Mouse (Mus musculus): ENCODE data around the gene Rwdd4a. TPM values are rescaled to one million over a fixed set of nuclear protein-coding genes. Genes with fewer than 3 reads are reported as not detected.

The Rwdd4a gene
- 47.6 and 50.4 TPM in 2 replicates for polyA plus RNA-seq (2016; fragmentation: Nextera tagmentation; extraction: Ambion mirVana)

DNA sequence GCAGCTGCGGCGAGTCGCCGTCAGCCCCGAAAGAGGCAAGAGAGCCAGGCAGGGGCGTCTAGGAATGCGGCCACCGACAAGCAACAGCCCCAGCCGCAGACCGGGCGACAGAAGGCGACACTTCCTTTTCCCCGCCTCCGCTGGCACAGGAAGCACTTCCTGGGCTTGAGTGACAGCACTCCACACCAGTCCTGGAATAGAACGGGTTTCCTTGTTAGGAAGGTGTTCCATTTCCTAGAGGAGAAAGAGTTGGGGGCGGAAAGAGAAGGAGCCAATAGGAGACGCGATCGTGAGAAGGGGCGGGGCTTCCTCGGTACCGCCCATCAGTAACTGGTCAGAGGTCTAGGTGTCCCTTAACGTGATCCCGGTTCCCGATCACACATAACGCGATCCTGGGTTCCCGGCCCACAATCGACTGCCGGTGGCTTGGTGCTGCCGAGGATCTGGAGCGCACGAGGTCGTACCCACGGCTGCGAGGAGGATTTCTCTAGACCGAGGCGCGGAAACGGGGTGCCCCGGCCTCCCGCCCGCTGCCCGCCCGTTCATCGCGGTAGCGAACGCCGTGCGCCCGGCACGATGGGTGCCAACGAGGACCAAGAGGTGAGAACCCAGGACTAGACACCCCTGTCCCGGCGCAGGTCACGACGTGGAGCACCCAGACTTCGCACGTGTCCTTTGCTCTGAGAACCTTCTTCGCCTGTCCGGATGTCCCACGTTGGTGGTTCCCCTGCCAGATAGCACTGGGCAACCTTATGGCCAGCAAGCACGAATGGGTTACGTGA lies at the start of gene Rwdd4a, which contains the start of gene Trappc11:
Rwdd4a (plus strand) TSS at position 321 of the 782 bp plus-strand sequence.
Trappc11 (minus strand) TSS at position 127 of the 782 bp plus-strand sequence.
- Histone ChIP-seq H3K36me3 (replicated peaks) (peaks cover 32% of the 10 kb centered on the region), H3K27me3 (replicated peaks; ENCODE audit: low read depth, poor library complexity, severe bottlenecking) (no peaks in the 10 kb centered on the region), H3K4me3 (peak within 1 kb of the TSS; percentile 94), H3K9me3 (no peaks in the 10 kb centered on the region), H3K27ac (replicated peaks) (peak within 1 kb of the TSS; percentile 90), H3K4me1 (peaks cover 22% of the 10 kb centered on the region)
- under 1% methylated on average over 65 of the region's 65 CpGs for WGBS
- peak; percentile 96 for DNase-seq (ENCODE audit: low spot score)

DNA sequence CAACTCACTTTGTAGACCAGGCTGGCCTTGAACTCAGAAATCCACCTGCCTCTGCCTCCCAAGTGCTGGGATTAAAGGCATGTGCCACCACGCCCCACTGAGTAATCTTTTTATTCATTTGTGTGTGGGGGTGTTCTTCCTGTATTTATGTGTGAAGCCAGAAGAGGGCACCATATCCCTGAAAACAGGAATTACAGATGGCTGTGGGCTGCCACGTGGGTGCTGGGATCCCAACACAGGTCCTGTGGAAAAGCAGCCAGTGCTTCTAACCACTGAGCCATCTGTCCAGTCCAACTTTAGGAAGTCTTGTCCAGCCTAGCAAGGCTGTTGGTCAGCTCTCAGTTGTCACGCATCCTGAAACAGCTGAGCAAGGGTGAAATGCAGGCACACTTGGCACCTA lies 46.2 kb upstream of the Rwdd4a start:
- Histone ChIP-seq H3K36me3 (replicated peaks) (peaks cover 46% of the 10 kb centered on the region), H3K4me3 (no peak overlapping the region), H3K27ac (replicated peaks) (no peak overlapping the region), H3K9me3 (peaks cover 6% of the 10 kb centered on the region), H3K27me3 (replicated peaks; ENCODE audit: low read depth, poor library complexity, severe bottlenecking) (no peaks in the 10 kb centered on the region), H3K4me1 (peaks cover 2% of the 10 kb centered on the region; the same call in 1 of the 2 replicates)
- no peak for DNase-seq (ENCODE audit: low spot score)
- WGBS: 88% methylated on average over 3 of the region's 3 CpGs

DNA sequence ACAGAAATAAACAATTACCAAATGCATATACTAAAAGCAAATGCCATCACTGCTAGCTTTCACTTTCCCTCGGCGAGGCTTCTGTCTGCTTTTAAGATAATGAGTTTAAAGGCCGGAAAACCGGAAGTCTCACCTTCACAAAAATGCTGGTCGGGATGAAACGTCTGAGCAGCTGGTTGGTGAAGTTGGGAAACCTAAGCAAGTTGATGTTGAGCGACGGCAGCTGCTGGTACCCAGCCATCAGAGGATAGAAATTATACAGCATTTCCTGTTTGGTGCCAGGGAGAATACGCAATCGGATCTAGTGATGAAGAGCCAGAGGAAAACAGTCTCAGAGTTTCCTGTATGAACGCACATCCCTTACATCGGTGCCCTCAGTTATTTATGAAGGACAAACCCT lies 40.4 kb upstream of the Rwdd4a start:
- DNase-seq (ENCODE audit: low spot score): no peak
- Histone ChIP-seq H3K9me3 (no peaks in the 10 kb centered on the region), H3K27me3 (replicated peaks; ENCODE audit: low read depth, poor library complexity, severe bottlenecking) (no peaks in the 10 kb centered on the region), H3K4me1 (no peaks in the 10 kb centered on the region), H3K4me3 (no peak overlapping the region), H3K36me3 (replicated peaks) (peaks cover 93% of the 10 kb centered on the region), H3K27ac (replicated peaks) (no peak overlapping the region)
- WGBS: 95% methylated on average over 12 of the region's 12 CpGs

DNA sequence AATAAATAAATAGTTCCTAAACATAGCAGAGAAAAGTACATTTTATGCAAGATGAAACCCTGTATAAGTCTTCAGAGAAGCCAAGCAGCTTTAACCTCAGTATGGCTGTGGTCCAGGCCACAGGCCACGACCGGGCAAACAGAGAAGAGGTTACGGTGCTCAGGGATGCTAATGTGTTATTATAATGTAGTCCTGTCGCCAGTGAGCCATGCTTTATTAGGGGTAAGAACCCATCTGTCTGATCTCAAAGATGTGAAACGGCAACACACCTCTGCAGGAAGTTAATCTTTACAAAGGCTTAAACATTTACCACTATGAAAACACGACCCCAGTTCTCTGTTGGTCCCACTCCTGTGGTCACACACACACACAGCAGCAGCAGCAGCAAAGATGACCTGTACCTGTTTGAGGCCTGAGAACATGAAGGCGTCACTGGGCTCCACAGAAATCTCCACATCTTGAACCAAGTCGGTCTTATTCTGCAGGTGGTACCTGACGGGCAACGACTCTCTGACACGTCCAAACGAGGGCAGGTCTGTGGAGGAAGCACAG lies 38.8 kb upstream of the Rwdd4a start:
- no peaks in the 10 kb centered on the region for H3K27me3 ChIP-seq (replicated peaks; ENCODE audit: low read depth, poor library complexity, severe bottlenecking)
- no peaks in the 10 kb centered on the region for H3K9me3 ChIP-seq
- 92% methylated on average over 12 of the region's 12 CpGs for WGBS
- H3K27ac ChIP-seq (replicated peaks): no peak overlapping the region
- peaks cover 97% of the 10 kb centered on the region for H3K36me3 ChIP-seq (replicated peaks)
- no peak for DNase-seq (ENCODE audit: low spot score)
- H3K4me3 ChIP-seq: no peak overlapping the region
- no peaks in the 10 kb centered on the region for H3K4me1 ChIP-seq

DNA sequence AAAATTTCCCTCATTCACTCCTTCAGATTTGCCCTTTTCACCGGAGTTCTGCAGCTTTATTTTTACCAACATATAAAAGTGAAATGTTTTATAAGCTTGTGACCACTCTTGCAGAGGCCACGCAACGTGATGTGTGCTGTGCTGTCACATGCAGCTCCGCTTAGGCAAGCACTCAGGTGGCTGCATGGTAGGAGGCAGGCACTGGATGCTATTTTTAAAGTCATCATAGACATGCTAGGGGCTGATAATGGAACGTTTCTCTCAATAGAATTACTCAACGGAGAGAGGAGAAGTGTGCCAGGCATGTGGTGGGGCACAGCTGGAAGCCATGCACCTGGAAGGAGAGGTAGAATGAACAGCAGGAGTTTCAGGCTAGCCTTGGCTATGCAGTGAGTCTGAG lies 38.0 kb upstream of the Rwdd4a start:
- no peak for DNase-seq (ENCODE audit: low spot score)
- Histone ChIP-seq H3K4me1 (no peaks in the 10 kb centered on the region), H3K27ac (replicated peaks) (no peak overlapping the region), H3K36me3 (replicated peaks) (peaks cover 99% of the 10 kb centered on the region), H3K9me3 (no peaks in the 10 kb centered on the region), H3K4me3 (no peak overlapping the region), H3K27me3 (replicated peaks; ENCODE audit: low read depth, poor library complexity, severe bottlenecking) (no peaks in the 10 kb centered on the region)
- WGBS: 90% methylated on average over 6 of the region's 6 CpGs

DNA sequence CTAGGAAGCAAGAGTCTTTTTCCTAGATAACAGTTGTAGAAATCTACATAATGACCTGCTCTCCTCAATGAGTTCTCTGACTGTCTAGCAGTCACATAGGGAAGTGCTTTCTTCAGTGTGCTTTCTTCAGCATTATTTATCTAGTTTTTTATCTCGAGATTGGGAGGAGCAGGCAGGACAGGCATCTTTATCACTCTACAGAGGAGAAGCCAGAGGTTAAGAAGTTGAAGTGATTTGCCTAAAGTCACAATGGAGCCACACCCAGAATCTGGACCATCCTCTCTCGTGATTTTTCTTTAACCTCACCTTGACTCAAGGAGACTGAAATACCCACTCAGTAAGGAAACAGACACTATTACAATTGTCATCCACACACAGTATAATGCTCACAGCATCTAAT lies 31.5 kb upstream of the Rwdd4a start:
- no peaks in the 10 kb centered on the region for H3K27me3 ChIP-seq (replicated peaks; ENCODE audit: low read depth, poor library complexity, severe bottlenecking)
- H3K36me3 ChIP-seq (replicated peaks): peaks cover 97% of the 10 kb centered on the region
- no peak for DNase-seq (ENCODE audit: low spot score)
- no peak overlapping the region for H3K4me3 ChIP-seq
- WGBS: 79% methylated on average over 2 of the region's 2 CpGs
- no peaks in the 10 kb centered on the region for H3K4me1 ChIP-seq
- no peak overlapping the region for H3K27ac ChIP-seq (replicated peaks)
- no peaks in the 10 kb centered on the region for H3K9me3 ChIP-seq

DNA sequence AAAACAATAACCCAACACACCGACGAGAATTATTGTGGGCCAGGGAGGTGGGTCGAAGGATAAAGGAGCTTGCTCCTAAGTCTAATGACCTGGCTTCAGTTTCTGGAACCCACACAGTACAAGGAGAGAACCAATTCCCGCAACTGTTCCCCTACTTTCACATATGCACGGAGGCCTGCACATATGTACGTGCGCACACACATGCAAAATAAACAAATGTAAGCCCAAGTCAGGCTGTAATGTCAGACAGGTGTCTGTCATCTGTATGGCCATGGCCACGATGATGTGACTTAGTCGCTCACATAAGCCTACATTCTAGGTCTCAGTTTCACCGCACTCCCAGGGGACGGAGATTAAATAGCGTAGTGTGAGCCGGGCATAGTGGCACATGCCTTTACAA lies 30.9 kb upstream of the Rwdd4a start:
- no peak overlapping the region for H3K4me3 ChIP-seq
- H3K9me3 ChIP-seq: no peaks in the 10 kb centered on the region
- DNase-seq (ENCODE audit: low spot score): no peak
- no peak overlapping the region for H3K27ac ChIP-seq (replicated peaks)
- 93% methylated on average over 13 of the region's 13 CpGs for WGBS
- no peaks in the 10 kb centered on the region for H3K27me3 ChIP-seq (replicated peaks; ENCODE audit: low read depth, poor library complexity, severe bottlenecking)
- H3K4me1 ChIP-seq: no peaks in the 10 kb centered on the region
- H3K36me3 ChIP-seq (replicated peaks): peaks cover 96% of the 10 kb centered on the region

DNA sequence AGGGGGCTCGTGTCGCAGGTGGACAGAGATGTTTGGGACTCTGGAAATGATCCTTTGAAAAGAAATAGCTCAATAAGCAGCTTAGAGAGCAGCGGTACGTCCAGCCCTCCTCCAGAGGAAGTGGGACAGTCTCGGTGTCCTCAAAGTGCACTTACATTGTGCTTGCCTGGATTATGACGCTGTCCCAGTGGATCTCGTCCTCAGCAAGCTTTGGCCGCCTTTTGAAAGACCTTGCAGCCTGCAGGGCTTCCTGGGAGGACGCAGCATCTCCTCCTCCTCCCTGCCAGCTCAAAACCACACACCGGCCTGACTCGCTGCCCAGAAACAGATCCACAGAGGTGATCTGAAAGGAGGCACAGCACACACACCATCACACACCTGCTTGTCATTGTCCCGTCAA lies 28.0 kb upstream of the Rwdd4a start:
- Histone ChIP-seq H3K27me3 (replicated peaks; ENCODE audit: low read depth, poor library complexity, severe bottlenecking) (no peaks in the 10 kb centered on the region), H3K9me3 (no peaks in the 10 kb centered on the region), H3K36me3 (replicated peaks) (peaks cover 96% of the 10 kb centered on the region), H3K27ac (replicated peaks) (no peak overlapping the region), H3K4me1 (no peaks in the 10 kb centered on the region), H3K4me3 (no peak overlapping the region)
- 92% methylated on average over 12 of the region's 12 CpGs for WGBS
- DNase-seq (ENCODE audit: low spot score): no peak

DNA sequence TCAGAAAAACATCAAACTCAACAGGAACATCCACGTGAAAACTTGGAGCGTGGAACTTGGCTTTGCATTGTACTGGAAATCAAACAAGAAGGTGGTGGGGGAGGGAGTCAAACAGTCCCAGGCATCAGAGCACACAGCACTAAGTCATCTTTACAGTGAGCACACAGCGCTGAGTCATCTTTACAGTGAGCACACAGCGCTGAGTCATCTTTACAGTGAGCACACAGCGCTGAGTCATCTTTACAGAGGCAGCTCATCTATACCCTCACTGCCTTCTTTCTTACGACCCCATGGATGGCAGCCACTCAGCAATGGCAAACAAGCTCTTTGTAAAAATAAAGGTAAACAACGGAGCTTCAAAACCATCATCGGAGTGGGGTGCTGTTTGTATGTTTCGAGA lies 22.5 kb upstream of the Rwdd4a start:
- H3K27ac ChIP-seq (replicated peaks): no peak overlapping the region
- no peaks in the 10 kb centered on the region for H3K27me3 ChIP-seq (replicated peaks; ENCODE audit: low read depth, poor library complexity, severe bottlenecking)
- H3K9me3 ChIP-seq: no peaks in the 10 kb centered on the region
- no peak for DNase-seq (ENCODE audit: low spot score)
- no peak overlapping the region for H3K4me3 ChIP-seq
- H3K4me1 ChIP-seq: no peaks in the 10 kb centered on the region
- peaks cover 88% of the 10 kb centered on the region for H3K36me3 ChIP-seq (replicated peaks)
- WGBS: 93% methylated on average over 9 of the region's 9 CpGs

DNA sequence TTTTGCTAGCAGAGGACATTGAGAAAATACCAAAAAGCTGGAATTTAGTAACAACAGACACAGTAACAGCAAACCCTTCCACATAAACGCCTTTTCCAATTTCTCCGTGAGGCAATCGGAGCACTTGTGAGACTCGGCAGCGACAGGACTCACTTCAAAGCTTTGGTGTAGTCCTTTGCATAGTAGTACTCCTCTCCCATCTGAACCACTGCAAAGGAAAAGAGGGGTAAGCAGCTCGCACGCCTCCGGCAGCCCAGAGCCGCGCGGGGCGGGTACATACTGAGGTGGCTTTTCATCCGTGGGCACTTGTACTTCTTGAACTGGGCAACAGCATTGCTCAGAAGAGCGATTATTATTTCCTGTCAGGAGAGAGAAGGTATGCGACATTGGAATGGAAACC lies 19.9 kb upstream of the Rwdd4a start:
- Histone ChIP-seq H3K36me3 (replicated peaks) (peaks cover 82% of the 10 kb centered on the region), H3K27me3 (replicated peaks; ENCODE audit: low read depth, poor library complexity, severe bottlenecking) (no peaks in the 10 kb centered on the region), H3K9me3 (no peaks in the 10 kb centered on the region), H3K4me3 (no peak overlapping the region), H3K4me1 (no peaks in the 10 kb centered on the region), H3K27ac (replicated peaks) (no peak overlapping the region)
- 94% methylated on average over 15 of the region's 15 CpGs for WGBS
- DNase-seq (ENCODE audit: low spot score): no peak

DNA sequence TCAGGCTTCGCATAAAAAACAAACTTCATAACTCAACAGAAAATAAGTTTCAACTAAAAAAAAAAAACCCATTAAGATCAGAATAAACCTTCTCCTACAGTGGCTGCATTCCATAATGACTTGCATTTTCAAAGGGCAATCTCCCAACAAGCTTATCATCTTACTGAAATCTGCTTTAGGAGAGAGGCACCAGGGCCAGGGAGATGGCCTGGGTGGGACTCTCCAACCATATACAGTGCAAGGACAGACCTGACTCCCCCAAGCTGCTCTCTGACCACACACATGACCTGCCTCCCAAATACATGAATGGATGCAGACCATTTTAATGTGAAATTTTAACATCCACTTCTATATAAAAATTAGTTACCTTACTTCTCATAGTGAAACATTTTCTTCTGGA lies 5.4 kb upstream of the Rwdd4a start:
- no peak for DNase-seq (ENCODE audit: low spot score)
- H3K36me3 ChIP-seq (replicated peaks): peaks cover 71% of the 10 kb centered on the region
- peaks cover 11% of the 10 kb centered on the region for H3K4me1 ChIP-seq
- H3K9me3 ChIP-seq: no peaks in the 10 kb centered on the region
- no peak overlapping the region for H3K4me3 ChIP-seq
- WGBS: 93% methylated on average over 1 of the region's 1 CpGs
- H3K27ac ChIP-seq (replicated peaks): no peak overlapping the region
- H3K27me3 ChIP-seq (replicated peaks; ENCODE audit: low read depth, poor library complexity, severe bottlenecking): no peaks in the 10 kb centered on the region

DNA sequence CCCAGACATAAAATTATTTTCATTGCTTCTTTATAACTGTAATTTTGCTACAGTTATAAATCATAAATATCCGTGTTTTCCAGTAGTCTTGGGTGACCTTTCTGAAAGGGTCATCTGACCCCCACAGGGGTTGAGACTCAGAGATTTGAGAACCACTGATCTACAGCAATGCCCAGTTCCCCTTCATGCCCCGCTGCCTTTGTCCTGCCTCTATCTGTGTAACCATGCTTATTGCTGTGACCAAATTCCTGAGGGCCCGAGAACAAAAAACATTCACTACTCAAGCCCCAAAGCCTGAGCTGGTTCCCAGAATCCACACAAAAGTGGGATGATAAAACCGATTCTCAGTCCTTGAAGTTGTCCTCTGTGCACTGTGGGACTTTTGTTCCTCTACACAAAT lies 4.9 kb downstream of the Rwdd4a start:
- H3K9me3 ChIP-seq: no peaks in the 10 kb centered on the region
- no peak overlapping the region for H3K4me3 ChIP-seq
- WGBS: 82% methylated on average over 4 of the region's 4 CpGs
- DNase-seq (ENCODE audit: low spot score): no peak
- no peaks in the 10 kb centered on the region for H3K27me3 ChIP-seq (replicated peaks; ENCODE audit: low read depth, poor library complexity, severe bottlenecking)
- peaks cover 50% of the 10 kb centered on the region for H3K36me3 ChIP-seq (replicated peaks)
- H3K4me1 ChIP-seq: peaks cover 11% of the 10 kb centered on the region
- no peak overlapping the region for H3K27ac ChIP-seq (replicated peaks)

DNA sequence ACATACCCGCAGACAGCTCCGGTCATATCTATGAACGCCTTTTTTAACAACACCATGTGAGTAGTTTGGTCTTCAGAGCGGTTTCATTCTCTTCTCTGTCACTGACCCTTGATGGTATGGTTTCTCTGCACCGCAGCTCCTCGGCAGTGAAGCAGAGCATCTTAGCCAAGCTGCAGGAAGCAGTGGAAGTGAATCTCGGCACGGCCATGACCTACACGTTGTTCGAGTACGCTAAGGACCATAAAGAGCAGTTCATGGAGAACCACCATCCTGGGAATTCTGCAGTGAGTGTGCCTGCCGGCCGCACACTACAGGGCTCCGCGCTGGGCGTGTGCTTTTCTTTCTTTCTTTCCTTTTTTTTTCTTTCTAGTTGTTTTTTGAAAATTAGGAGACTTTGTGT lies 9.3 kb downstream of the Rwdd4a start:
- Histone ChIP-seq H3K27me3 (replicated peaks; ENCODE audit: low read depth, poor library complexity, severe bottlenecking) (no peaks in the 10 kb centered on the region), H3K9me3 (no peaks in the 10 kb centered on the region), H3K27ac (replicated peaks) (no peak overlapping the region), H3K4me1 (no peaks in the 10 kb centered on the region), H3K36me3 (replicated peaks) (peaks cover 86% of the 10 kb centered on the region), H3K4me3 (no peak overlapping the region)
- 95% methylated on average over 16 of the region's 16 CpGs for WGBS
- DNase-seq (ENCODE audit: low spot score): no peak

Data from embryonic facial prominence, embryonic 10.5 days (tissue).